Mouse (Mus musculus) hindbrain, embryonic 12.5 days (tissue): ENCODE measurements at regions not wholly inside any gene's neighbourhood (a gene's known extent, or its start where the extent isn't known, plus 50 kb on each side); places are given as distances from the start of the nearest gene placed in this dataset.

ENCODE experiments used
- ATAC-seq: fragments of 200-750 bp; cut with Nextera tagmentation; 2 replicates; pipeline ENCODE4 v1.8.0; 2017; ENCODE audit warnings: moderate TSS enrichment; ENCODE audit not compliant: low FRiP score
- H3K27ac ChIP-seq: fragments of 300-500 bp; sonication (generic); 2 replicates; pipeline ENCODE4 v1.5.1; 2016; ENCODE audit warnings: mild to moderate bottlenecking
- H3K27me3 ChIP-seq: fragments of 300-500 bp; sonication (generic); 2 replicates; pipeline ENCODE4 v1.6.1; 2016; ENCODE audit warnings: mild to moderate bottlenecking
- H3K36me3 ChIP-seq: fragments of 300-500 bp; sonication (generic); 2 replicates; pipeline ENCODE4 v1.6.1; 2016; ENCODE audit warnings: mild to moderate bottlenecking
- H3K4me1 ChIP-seq: fragments of 300-500 bp; sonication (generic); 2 replicates; pipeline ENCODE4 v1.6.1; 2016
- H3K4me2 ChIP-seq: fragments of 300-500 bp; sonication (generic); replicated peaks from 2 replicates; pipeline ENCODE4 v1.6.1; 2016; ENCODE audit warnings: mild to moderate bottlenecking
- H3K4me3 ChIP-seq: fragments of 300-500 bp; sonication (generic); 2 replicates; pipeline ENCODE4 v1.5.1; 2016; ENCODE audit warnings: mild to moderate bottlenecking
- H3K9ac ChIP-seq: fragments of 300-500 bp; sonication (generic); 2 replicates; pipeline ENCODE4 v1.6.1; 2016; ENCODE audit warnings: mild to moderate bottlenecking, moderate library complexity
- H3K9me3 ChIP-seq: fragments of 300-500 bp; sonication (generic); replicated peaks from 2 replicates; pipeline ENCODE4 v1.6.1; 2016; ENCODE audit warnings: mild to moderate bottlenecking
- WGBS: fragments of 180-500 bp; shearing (Covaris S2); methylation state at CpG from one replicate; pipeline ENCODE4 v1.1.7; 2016; 5-methylcytosine and 5-hydroxymethylcytosine counted together

DNA sequence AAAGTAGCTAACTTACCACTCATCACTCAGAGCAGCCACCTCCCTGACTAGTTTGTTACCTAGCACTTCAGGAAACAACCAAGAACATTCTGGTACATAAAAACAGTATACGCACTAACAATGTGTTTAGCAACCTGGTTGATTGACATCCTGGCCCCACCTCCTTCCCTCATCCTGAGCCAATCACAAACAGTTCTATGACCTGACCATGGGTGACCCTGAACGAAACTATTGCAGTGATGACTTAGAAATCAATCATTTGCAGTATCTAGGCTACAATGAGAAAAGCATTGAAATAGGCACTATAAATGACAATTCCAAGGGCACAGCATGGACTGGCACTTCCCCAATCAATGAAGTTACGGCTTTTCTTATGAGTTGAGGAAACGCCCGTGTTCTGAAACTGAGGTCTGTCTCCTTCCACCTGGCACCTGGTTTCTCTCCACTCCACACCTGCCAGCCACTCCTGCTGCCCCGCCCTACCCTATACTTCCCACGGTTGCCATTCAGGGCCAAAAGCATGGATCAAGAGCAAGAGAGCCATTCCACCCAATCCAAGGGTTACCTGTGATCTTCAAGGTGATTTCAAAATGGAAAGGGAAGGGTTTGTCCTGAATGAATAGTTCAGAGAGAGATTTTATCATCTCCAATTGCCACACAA lies 162.9 kb upstream of the Lrig3 start:
- H3K4me3 ChIP-seq: no peak overlapping the region
- no peaks in the 10 kb centered on the region for H3K36me3 ChIP-seq
- ATAC-seq: no peak
- H3K4me2 ChIP-seq: no peak overlapping the region
- H3K9me3 ChIP-seq: no peaks in the 10 kb centered on the region
- no peak overlapping the region for H3K27ac ChIP-seq
- H3K27me3 ChIP-seq: no peaks in the 10 kb centered on the region
- H3K9ac ChIP-seq: no peak overlapping the region
- peaks cover 5% of the 10 kb centered on the region; the same call in 1 of the 2 replicates for H3K4me1 ChIP-seq
- 88% methylated on average over 7 of the region's 7 CpGs for WGBS

DNA sequence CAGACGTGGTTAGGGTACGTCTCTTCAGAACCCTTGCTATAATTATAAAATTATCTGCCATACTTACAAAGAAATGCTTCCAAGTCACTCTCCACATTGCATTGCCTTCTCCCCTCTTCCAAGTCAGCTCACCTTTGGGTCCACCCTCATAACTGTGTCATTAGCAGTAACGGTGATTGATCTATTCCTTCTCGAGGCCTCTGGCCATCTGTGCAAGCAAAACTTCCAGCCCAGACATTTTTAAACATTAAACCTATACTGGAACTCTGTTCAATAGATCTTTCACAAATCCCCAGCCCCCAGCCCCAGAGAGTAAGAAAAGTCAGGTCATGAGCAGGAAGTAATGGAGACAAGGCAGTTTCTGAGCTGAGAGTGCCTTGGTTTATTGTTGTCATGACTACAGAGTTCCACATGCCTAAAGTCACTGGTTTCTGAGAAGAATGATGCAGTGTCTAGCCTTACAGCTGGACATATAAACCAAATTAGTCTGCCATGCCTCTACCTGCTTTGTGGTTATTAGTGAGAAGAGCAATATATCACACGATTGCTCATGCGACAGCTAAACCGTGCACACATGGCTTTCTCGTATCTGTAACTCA lies 156.1 kb upstream of the Lrig3 start:
- Histone ChIP-seq H3K36me3 (no peaks in the 10 kb centered on the region), H3K4me3 (no peak overlapping the region), H3K9ac (no peak overlapping the region), H3K4me1 (peaks cover 10% of the 10 kb centered on the region; the same call in 1 of the 2 replicates), H3K27ac (peak overlapping the region; percentile 49; the same call in 1 of the 2 replicates), H3K9me3 (no peaks in the 10 kb centered on the region), H3K27me3 (no peaks in the 10 kb centered on the region), H3K4me2 (no peak overlapping the region)
- peak; percentile 46; the same call in 1 of the 2 replicates for ATAC-seq
- WGBS: 62% methylated on average over 8 of the region's 8 CpGs

DNA sequence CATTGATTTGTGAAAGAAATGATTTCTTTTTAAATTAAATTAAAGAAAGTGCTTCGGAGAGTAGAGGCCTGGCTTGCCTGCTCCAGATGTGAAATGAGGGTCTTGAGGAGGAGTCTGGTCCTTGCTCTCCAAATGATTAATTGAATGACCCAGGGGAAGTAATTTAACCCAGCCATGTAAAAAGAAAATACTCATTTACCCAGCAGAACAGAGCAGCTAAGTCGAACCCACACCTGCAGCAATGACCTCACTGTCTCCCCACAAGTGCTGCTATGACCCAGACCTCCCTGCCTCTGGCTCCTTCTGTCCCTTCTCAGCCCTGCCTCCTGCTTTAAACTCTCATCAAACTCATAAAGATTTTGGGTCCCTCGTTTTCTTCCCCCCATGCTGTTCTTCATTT lies 155.4 kb upstream of the Lrig3 start:
- Histone ChIP-seq H3K27ac (0 out of 2 replicates have a peak overlapping the region, but pooled peaks have one; percentile 12), H3K36me3 (no peaks in the 10 kb centered on the region), H3K4me1 (peaks cover 10% of the 10 kb centered on the region; the same call in 1 of the 2 replicates), H3K4me3 (no peak overlapping the region), H3K4me2 (no peak overlapping the region), H3K9me3 (no peaks in the 10 kb centered on the region), H3K9ac (no peak overlapping the region), H3K27me3 (no peaks in the 10 kb centered on the region)
- no peak for ATAC-seq
- WGBS: 40% methylated on average over 3 of the region's 3 CpGs

DNA sequence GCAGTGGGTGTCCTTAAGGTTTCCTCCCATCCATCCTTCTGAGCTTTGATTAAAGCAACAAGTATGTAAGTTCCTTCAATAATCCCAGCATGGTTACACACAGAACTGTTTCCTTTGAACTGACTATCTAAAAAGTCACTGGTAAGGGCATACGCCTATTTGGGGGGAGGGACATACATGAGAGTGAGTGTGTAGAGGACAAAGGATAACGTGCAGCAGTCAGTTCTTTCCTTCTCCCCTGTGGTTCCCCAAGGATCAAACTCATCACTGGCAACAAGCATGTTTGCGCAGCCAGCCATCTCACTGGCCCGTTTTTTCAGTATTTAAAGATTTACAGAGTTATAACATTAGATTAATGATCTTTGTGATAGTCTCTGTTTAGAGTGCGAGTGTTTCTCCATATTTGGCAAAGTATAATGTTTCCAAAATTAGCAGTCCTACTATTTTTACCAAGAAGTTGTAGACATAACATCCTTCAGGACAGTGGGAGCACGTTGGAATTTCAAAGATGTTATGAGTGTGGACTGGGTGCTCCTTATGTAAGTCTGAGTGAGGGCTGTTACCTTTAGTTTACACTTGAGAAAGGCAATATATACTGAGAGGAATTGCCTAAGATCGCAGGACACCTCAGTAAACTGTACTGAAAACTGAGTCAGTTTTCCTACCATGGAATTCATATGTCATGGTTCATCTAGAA lies 151.6 kb upstream of the Lrig3 start:
- WGBS: 77% methylated on average over 7 of the region's 7 CpGs
- no peak overlapping the region for H3K4me3 ChIP-seq
- H3K9me3 ChIP-seq: no peaks in the 10 kb centered on the region
- H3K9ac ChIP-seq: no peak overlapping the region
- H3K27me3 ChIP-seq: no peaks in the 10 kb centered on the region
- H3K36me3 ChIP-seq: no peaks in the 10 kb centered on the region
- no peak overlapping the region for H3K4me2 ChIP-seq
- H3K4me1 ChIP-seq: peaks cover 7% of the 10 kb centered on the region; the same call in 1 of the 2 replicates
- ATAC-seq: no peak
- H3K27ac ChIP-seq: no peak overlapping the region

DNA sequence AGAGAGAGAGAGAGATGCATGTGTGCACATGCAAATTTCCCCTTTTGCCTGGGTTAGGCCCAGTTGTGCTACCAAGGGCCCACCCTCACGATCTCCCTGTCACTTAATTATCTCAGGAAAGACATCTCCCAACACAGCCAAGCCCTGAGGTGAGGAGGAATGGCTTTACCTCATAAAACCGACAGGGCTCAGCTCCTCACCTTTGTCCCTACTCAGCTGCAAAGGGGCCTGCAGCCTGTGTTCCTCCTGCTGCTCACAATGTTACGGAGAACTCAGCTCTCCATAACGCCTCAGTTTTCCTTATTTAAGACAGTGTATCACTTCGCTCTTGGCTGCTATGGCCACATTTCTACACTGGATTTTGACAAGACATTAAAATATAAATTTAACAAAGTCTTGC lies 133.8 kb upstream of the Lrig3 start:
- no peak overlapping the region for H3K9ac ChIP-seq
- 68% methylated on average over 5 of the region's 5 CpGs for WGBS
- H3K9me3 ChIP-seq: no peaks in the 10 kb centered on the region
- no peaks in the 10 kb centered on the region for H3K36me3 ChIP-seq
- H3K27me3 ChIP-seq: no peaks in the 10 kb centered on the region
- no peak overlapping the region for H3K4me3 ChIP-seq
- no peak overlapping the region for H3K27ac ChIP-seq
- no peak for ATAC-seq
- H3K4me1 ChIP-seq: no peaks in the 10 kb centered on the region
- H3K4me2 ChIP-seq: no peak overlapping the region

DNA sequence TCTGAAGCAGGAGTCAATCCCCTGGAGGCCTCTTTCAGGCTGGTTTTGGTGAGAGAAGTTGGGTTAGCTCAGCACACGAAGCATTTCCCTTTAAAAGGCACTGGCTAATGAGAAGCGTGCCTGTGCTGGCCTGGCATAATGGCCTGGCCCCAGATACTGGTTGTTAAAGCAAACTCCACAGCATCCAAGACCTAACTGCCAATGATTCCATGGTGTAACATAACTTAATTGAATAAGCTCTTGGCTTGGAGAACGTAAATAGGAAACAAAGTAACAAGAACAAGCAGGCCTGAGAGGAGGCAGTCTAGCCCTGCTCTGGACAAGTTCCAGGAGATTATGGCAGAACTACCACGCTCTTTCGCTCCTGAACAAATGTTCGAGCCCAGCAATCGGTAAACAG lies 133.2 kb upstream of the Lrig3 start:
- H3K27ac ChIP-seq: no peak overlapping the region
- H3K9me3 ChIP-seq: no peaks in the 10 kb centered on the region
- H3K4me2 ChIP-seq: no peak overlapping the region
- H3K9ac ChIP-seq: no peak overlapping the region
- no peaks in the 10 kb centered on the region for H3K36me3 ChIP-seq
- ATAC-seq: no peak
- WGBS: 79% methylated on average over 7 of the region's 7 CpGs
- no peaks in the 10 kb centered on the region for H3K4me1 ChIP-seq
- H3K27me3 ChIP-seq: no peaks in the 10 kb centered on the region
- no peak overlapping the region for H3K4me3 ChIP-seq

DNA sequence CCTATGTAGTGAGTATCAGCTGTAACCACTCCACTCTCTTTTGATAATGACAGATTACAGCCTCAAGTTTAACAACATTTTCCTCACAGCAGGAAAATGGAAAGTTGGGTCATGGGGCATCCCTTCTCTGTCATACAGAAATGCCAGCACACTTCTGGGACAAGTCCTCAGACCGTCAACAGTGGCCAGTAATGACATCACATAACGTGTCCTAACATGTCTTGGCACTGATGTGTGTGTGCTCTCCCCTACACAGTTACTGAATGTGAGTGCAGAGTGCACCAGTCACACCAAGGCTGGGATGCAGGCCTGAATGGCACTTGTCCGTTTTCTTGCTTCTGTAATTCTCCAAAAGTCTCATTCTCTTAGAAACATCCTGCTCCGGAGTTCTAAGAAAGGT lies 132.0 kb upstream of the Lrig3 start:
- ATAC-seq: no peak
- no peak overlapping the region for H3K4me3 ChIP-seq
- H3K9ac ChIP-seq: no peak overlapping the region
- no peak overlapping the region for H3K4me2 ChIP-seq
- H3K4me1 ChIP-seq: no peaks in the 10 kb centered on the region
- WGBS: 79% methylated on average over 4 of the region's 4 CpGs
- no peaks in the 10 kb centered on the region for H3K9me3 ChIP-seq
- H3K36me3 ChIP-seq: no peaks in the 10 kb centered on the region
- no peaks in the 10 kb centered on the region for H3K27me3 ChIP-seq
- H3K27ac ChIP-seq: no peak overlapping the region

DNA sequence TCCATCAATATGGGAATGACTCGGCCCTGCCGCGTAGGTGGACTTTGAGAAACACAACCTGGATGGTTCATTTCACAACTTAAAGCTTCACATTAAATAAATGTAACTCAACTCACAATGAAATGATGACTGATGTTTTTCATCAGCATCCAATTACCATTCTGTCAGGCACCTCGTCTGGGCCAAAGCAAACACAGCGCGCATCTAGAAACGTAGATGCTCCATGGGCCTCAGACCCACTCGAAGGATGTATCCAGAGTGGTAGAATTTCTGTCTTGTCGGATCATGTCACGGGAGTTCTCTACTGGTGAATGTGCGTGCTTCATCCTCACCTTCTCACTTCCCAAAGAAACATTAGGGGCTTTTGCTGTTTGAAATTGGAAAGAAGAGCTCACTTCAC lies 127.0 kb upstream of the Lrig3 start:
- Histone ChIP-seq H3K27me3 (no peaks in the 10 kb centered on the region), H3K9ac (no peak overlapping the region), H3K9me3 (no peaks in the 10 kb centered on the region), H3K36me3 (no peaks in the 10 kb centered on the region), H3K27ac (no peak overlapping the region), H3K4me2 (no peak overlapping the region; the same call in 1 of the 2 replicates), H3K4me1 (peaks cover 7% of the 10 kb centered on the region), H3K4me3 (no peak overlapping the region)
- 62% methylated on average over 11 of the region's 11 CpGs for WGBS
- no peak for ATAC-seq

DNA sequence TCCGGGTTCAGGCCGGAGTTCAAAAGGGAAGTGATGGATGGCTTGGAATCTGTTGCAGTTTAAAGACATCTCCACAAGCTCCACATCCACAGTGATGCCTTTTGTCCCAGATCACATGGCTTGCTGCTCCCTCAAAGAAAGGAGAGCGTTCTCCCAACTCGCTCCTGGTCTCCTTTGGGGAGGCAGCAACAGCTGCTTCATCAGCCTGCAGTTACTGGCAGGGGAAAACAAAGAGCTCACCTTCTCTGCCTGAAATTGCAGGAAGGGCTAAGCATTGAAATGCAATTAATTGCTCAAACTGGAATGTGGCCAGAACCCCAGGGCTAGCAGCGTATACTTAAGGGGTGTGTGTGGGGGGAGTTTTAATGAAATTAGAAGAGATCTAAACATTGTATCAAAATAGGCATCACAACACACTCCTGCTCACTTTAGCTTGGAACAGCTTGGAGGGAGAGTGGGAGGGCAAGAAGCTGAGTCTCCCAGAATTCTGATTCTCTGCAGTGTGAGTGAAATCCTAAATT lies 126.3 kb upstream of the Lrig3 start:
- peak; percentile 40; the same call in 1 of the 2 replicates for ATAC-seq
- Histone ChIP-seq H3K27me3 (no peaks in the 10 kb centered on the region), H3K27ac (no peak overlapping the region), H3K4me2 (peak overlapping the region; percentile 23), H3K9me3 (no peaks in the 10 kb centered on the region), H3K4me3 (no peak overlapping the region), H3K9ac (no peak overlapping the region), H3K4me1 (peaks cover 7% of the 10 kb centered on the region), H3K36me3 (no peaks in the 10 kb centered on the region)
- 14% methylated on average over 5 of the region's 5 CpGs for WGBS

DNA sequence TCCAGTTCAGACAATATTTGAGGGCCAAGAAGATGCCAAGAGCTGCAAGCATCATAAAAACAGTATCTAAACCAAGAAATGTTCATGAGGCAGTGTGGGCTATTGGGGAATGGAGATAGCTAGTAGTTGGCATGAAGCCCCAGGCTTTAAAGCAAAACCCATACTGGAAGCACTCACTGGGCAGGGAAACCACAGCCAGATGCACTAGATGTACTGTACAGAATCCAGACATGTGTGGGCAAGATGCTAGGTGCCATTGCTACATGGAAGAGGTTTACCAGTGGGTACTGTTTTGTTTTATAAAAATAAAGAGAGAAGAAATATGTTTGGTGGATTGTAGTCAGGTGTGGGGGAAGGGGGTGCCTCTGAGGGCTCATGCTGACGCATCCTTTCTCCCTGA lies 125.6 kb upstream of the Lrig3 start:
- no peak overlapping the region for H3K27ac ChIP-seq
- peaks cover 11% of the 10 kb centered on the region for H3K4me1 ChIP-seq
- H3K4me3 ChIP-seq: no peak overlapping the region
- no peaks in the 10 kb centered on the region for H3K36me3 ChIP-seq
- ATAC-seq: no peak
- no peaks in the 10 kb centered on the region for H3K27me3 ChIP-seq
- 95% methylated on average over 1 of the region's 1 CpGs for WGBS
- H3K9ac ChIP-seq: no peak overlapping the region
- H3K4me2 ChIP-seq: no peak overlapping the region
- no peaks in the 10 kb centered on the region for H3K9me3 ChIP-seq

DNA sequence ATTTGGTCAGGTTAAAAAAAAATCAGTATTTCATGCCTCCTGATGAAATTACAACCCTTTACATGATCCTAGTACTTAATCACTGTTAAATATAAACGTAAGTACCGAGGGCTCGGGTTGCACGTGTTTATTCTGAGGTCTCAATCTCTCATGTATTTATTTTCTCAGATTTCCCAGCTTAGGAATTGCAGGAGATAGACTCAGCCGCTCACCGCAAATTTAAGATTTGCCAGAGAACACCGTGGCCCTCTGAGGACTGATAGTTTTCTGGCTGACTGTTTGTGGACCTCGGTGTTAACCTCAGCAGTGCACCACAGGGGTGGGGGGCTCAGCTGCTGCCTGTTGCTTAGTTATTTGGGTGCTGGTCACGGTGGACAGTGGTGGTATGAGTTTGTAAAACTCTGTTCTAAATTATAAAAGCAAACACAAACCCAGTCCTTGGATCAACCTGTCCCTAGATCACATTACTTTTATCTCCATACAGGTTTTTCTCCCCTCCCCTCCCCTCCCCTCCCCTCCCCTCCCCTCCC lies 121.6 kb upstream of the Lrig3 start:
- Histone ChIP-seq H3K36me3 (no peaks in the 10 kb centered on the region), H3K27ac (no peak overlapping the region), H3K4me2 (no peak overlapping the region), H3K9ac (no peak overlapping the region), H3K27me3 (peaks cover 2% of the 10 kb centered on the region; the same call in 1 of the 2 replicates), H3K4me3 (no peak overlapping the region), H3K4me1 (peaks cover 9% of the 10 kb centered on the region), H3K9me3 (no peaks in the 10 kb centered on the region)
- 62% methylated on average over 9 of the region's 9 CpGs for WGBS
- ATAC-seq: no peak

DNA sequence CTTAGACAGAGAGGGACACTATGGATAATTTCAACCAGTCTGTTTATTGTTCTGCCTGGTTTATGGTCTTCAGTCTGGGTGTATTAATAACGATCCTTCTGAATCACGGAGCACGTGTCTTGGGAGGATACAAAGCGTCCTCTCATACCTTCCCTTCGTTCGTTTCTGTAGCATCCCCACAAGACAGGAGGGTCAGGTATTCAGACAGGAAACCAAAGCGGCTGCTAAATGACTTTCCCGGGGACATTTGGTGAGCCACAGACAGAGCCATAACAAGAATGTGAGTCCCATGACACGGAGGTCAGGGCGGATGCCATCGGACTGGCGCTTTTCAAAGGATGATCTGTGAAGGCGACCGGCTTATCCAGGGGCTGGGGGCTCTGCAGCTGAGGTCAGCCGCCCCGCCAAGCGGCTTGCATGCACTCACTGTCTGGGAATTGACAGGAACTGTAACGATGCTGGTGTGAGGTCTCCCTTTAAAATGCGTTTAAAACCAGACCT lies 120.9 kb upstream of the Lrig3 start:
- no peak for ATAC-seq
- Histone ChIP-seq H3K4me2 (peak overlapping the region; percentile 49), H3K4me1 (peaks cover 5% of the 10 kb centered on the region; the same call in 1 of the 2 replicates), H3K9me3 (no peaks in the 10 kb centered on the region), H3K27ac (no peak overlapping the region), H3K27me3 (peaks cover 2% of the 10 kb centered on the region; the same call in 1 of the 2 replicates), H3K9ac (no peak overlapping the region), H3K36me3 (no peaks in the 10 kb centered on the region), H3K4me3 (peak overlapping the region; percentile 6; the same call in 1 of the 2 replicates)
- 17% methylated on average over 19 of the region's 19 CpGs for WGBS
